Mouse (Mus musculus): ENCODE data around the gene Zswim5.

- TF ChIP-seq TAL1 (IDR thresholded peaks at IDR 0.05; ENCODE audit: low read length) = no peak
- TF ChIP-seq GATA1 (IDR thresholded peaks at IDR 0.05; ENCODE audit: low read length) = no peak
These were observed 129.9 kb downstream of the Zswim5 start for GRCm38 (mm10) chr4:117007058-117007457.
